Mouse (Mus musculus): ENCODE measurements at regions not wholly inside any gene's neighbourhood (a gene's known extent, or its start where the extent isn't known, plus 50 kb on each side); places are given as distances from the start of the nearest gene placed in this dataset.

GRCm38 (mm10) chr13:83360529-83360928 is 143.3 kb upstream of the Mef2c start:
- H3K4me1 ChIP-seq (ENCODE audit: control insufficient read depth in 1 of 2, insufficient read depth in 2 of 2) = no peaks in the 10 kb centered on the region
- in situ Hi-C loops (cut with MboI; ENCODE audit: low pct_ligation_motif_present, low pct_unique_long_range_greater_than_20kb, low sequenced_read_pairs) = no loop called here
- no peak for TF ChIP-seq IRF4 (IDR thresholded peaks at IDR 0.05; ENCODE audit: low read depth, low read length)
- no peak for TF ChIP-seq JUND (conservative IDR thresholded peaks at IDR 0.05; ENCODE audit: low read depth, low read length)
- no peak for TF ChIP-seq CTCF (conservative IDR thresholded peaks at IDR 0.05 in 1 of 2, IDR thresholded peaks at IDR 0.05 in 1 of 2; ENCODE audit: low read depth in 2 of 2, low read length in 2 of 2)
- TF ChIP-seq PAX5 (IDR thresholded peaks at IDR 0.05; ENCODE audit: low read length) = no peak
- no peak for TF ChIP-seq MAX (IDR thresholded peaks at IDR 0.05; ENCODE audit: low read length)
- no peak for TF ChIP-seq JUN (IDR thresholded peaks at IDR 0.05; ENCODE audit: insufficient read depth, low read depth, low read length)
- H3K36me3 ChIP-seq (replicated peaks in 1 of 2; ENCODE audit: control insufficient read depth in 1 of 2, insufficient read depth in 1 of 2, low read length in 1 of 2) = no peaks in the 10 kb centered on the region
- H3K4me2 ChIP-seq (ENCODE audit: insufficient read depth, low read depth, poor library complexity, severe bottlenecking) = no peak overlapping the region
- H3K9me3 ChIP-seq (replicated peaks; ENCODE audit: low read length) = no peaks in the 10 kb centered on the region
- H3K79me2 ChIP-seq (replicated peaks; ENCODE audit: control insufficient read depth, extremely low read depth, insufficient read depth, poor library complexity, severe bottlenecking) = no peaks in the 10 kb centered on the region
- dilution Hi-C loops (cut with MboI; ENCODE audit: extremely low pct_ligation_motif_present, extremely low pct_unique_long_range_greater_than_20kb, low sequenced_read_pairs) = no loop called here
- no peak overlapping the region for H3K9ac ChIP-seq (ENCODE audit: insufficient read depth, low read depth)
- DNase-seq (ENCODE audit: extremely low read depth) = no peak
- H3K4me3 ChIP-seq (replicated peaks in 1 of 3; ENCODE audit: low read depth in 2 of 3, low read length in 2 of 3, poor library complexity in 1 of 3) = no peak overlapping the region
- no peak overlapping the region for H3K27ac ChIP-seq (ENCODE audit: insufficient read depth, low read depth)
- no peaks in the 10 kb centered on the region for H3K27me3 ChIP-seq (replicated peaks)

GRCm38 (mm10) chr13:83376097-83376797 is 127.6 kb upstream of the Mef2c start:
- in situ Hi-C loops (cut with MboI; ENCODE audit: low pct_ligation_motif_present, low pct_unique_long_range_greater_than_20kb, low sequenced_read_pairs) = no loop called here
- no peak overlapping the region for H3K9ac ChIP-seq (ENCODE audit: insufficient read depth, low read depth)
- DNase-seq (ENCODE audit: extremely low read depth) = no peak
- H3K9me3 ChIP-seq (replicated peaks; ENCODE audit: low read length) = no peaks in the 10 kb centered on the region
- no peaks in the 10 kb centered on the region for H3K27me3 ChIP-seq (replicated peaks)
- H3K4me2 ChIP-seq (ENCODE audit: insufficient read depth, low read depth, poor library complexity, severe bottlenecking) = no peak overlapping the region
- dilution Hi-C loops (cut with MboI; ENCODE audit: extremely low pct_ligation_motif_present, extremely low pct_unique_long_range_greater_than_20kb, low sequenced_read_pairs) = no loop called here
- H3K4me1 ChIP-seq (ENCODE audit: control insufficient read depth in 1 of 2, insufficient read depth in 2 of 2) = peaks cover 0 to 3% of the 10 kb centered on the region in 2 experiments; a peak in 1 of 4 replicates
- TF ChIP-seq USF2 (conservative IDR thresholded peaks at IDR 0.05; ENCODE audit: low read depth, low read length) (no peak), ZNF384 (IDR thresholded peaks at IDR 0.05; ENCODE audit: low read depth, low read length) (no peak), NRF1 (IDR thresholded peaks at IDR 0.05; ENCODE audit: low read depth, low read length) (no peak), PAX5 (IDR thresholded peaks at IDR 0.05; ENCODE audit: low read length) (no peak), JUN (IDR thresholded peaks at IDR 0.05; ENCODE audit: insufficient read depth, low read depth, low read length) (no peak), CHD1 (IDR thresholded peaks at IDR 0.05; ENCODE audit: low read depth, low read length) (no peak), RCOR1 (conservative IDR thresholded peaks at IDR 0.05; ENCODE audit: low read depth, low read length) (no peak), E2F4 (IDR thresholded peaks at IDR 0.05; ENCODE audit: insufficient replicate concordance, low read depth, low read length) (no peak), MAFK (IDR thresholded peaks at IDR 0.05; ENCODE audit: insufficient replicate concordance, low read length) (no peak), MAX (IDR thresholded peaks at IDR 0.05; ENCODE audit: low read length) (no peak), POLR2A (IDR thresholded peaks at IDR 0.05; ENCODE audit: low read depth, low read length) (no peak), ELF1 (IDR thresholded peaks at IDR 0.05; ENCODE audit: low read depth, low read length) (no peak)
- H3K4me3 ChIP-seq (replicated peaks in 1 of 3; ENCODE audit: low read depth in 2 of 3, low read length in 2 of 3, poor library complexity in 1 of 3) = no peak overlapping the region
- no peaks in the 10 kb centered on the region for H3K79me2 ChIP-seq (replicated peaks; ENCODE audit: control insufficient read depth, extremely low read depth, insufficient read depth, poor library complexity, severe bottlenecking)
- H3K27ac ChIP-seq (ENCODE audit: insufficient read depth, low read depth) = no peak overlapping the region
- no peaks in the 10 kb centered on the region for H3K36me3 ChIP-seq (replicated peaks in 1 of 2; ENCODE audit: control insufficient read depth in 1 of 2, insufficient read depth in 1 of 2, low read length in 1 of 2)
